Mouse (Mus musculus): ENCODE measurements at regions not wholly inside any gene's neighbourhood (a gene's known extent, or its start where the extent isn't known, plus 50 kb on each side); places are given as distances from the start of the nearest gene placed in this dataset.

GRCm38 (mm10) chr1:52338704-52339103 is 105.7 kb upstream of the Gls start:
- ATAC-seq (replicated peaks; ENCODE audit: low FRiP score) = no peak
- H3K27ac ChIP-seq = no peak overlapping the region
- H3K4me2 ChIP-seq = no peak overlapping the region
- 78% methylated on average over 3 of the region's 3 CpGs for WGBS
- H3K36me3 ChIP-seq = no peaks in the 10 kb centered on the region
- H3K4me1 ChIP-seq = no peaks in the 10 kb centered on the region
- H3K27me3 ChIP-seq = no peaks in the 10 kb centered on the region
- H3K4me3 ChIP-seq (replicated peaks) = no peak overlapping the region
- H3K9me3 ChIP-seq (replicated peaks) = no peaks in the 10 kb centered on the region
- H3K9ac ChIP-seq = no peak overlapping the region

GRCm38 (mm10) chr1:52338243-52338642 is 105.2 kb upstream of the Gls start:
- Histone ChIP-seq H3K27ac (no peak overlapping the region), H3K9me3 (replicated peaks) (no peaks in the 10 kb centered on the region), H3K4me3 (replicated peaks) (no peak overlapping the region), H3K9ac (no peak overlapping the region), H3K4me1 (no peaks in the 10 kb centered on the region), H3K27me3 (no peaks in the 10 kb centered on the region), H3K36me3 (no peaks in the 10 kb centered on the region), H3K4me2 (no peak overlapping the region)
- ATAC-seq (replicated peaks; ENCODE audit: low FRiP score) = no peak
- WGBS = 73% methylated on average over 6 of the region's 6 CpGs

DNA sequence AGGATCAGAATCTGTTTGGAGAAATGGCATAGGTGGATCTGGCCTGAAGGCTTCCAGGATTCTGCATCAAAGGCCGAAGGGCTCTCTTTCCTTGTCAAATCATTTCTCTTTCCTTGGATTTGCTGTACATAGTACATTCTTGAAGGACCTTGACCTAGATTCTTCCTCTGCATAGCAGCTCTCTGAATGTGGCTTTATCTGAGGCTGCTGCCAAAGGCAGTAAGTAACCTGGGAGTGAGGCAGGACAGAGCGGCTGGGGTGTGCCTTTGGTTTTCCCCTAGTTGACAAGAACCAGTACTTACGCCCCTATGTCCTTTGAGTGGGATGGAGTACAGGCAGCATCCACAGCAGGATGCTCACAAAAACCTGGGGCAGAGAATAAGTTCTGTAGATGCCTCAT is 103.7 kb upstream of the Gls start:
- Histone ChIP-seq H3K4me1 (no peaks in the 10 kb centered on the region), H3K27ac (no peak overlapping the region), H3K9ac (no peak overlapping the region), H3K27me3 (no peaks in the 10 kb centered on the region), H3K9me3 (replicated peaks) (no peaks in the 10 kb centered on the region), H3K4me3 (replicated peaks) (no peak overlapping the region), H3K4me2 (no peak overlapping the region), H3K36me3 (no peaks in the 10 kb centered on the region)
- ATAC-seq (replicated peaks; ENCODE audit: low FRiP score) = no peak
- WGBS = 91% methylated on average over 3 of the region's 3 CpGs

GRCm38 (mm10) chr1:52332013-52332412 is 99.0 kb upstream of the Gls start:
- no peak overlapping the region for H3K4me3 ChIP-seq (replicated peaks)
- WGBS = 49% methylated on average over 12 of the region's 12 CpGs

DNA sequence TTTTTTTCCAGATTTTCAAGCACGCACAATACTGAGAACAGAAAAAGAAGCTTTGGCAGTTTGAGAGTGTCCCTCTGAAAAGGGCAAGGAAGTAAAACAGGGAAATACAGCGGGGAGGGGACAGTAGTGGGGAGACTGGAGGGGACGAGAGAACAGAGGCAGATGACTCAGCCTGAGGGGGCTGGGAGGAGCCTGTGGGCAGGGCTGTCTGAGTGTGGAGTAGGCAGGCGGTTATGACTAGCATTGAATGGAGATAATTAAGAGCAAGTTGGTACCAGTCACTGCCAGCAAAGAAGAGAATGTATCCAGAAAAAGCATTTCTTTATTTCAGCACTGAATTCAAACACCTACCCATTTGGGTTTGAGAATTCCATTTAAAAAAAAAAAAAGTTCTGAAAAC is 98.4 kb upstream of the Gls start:
- no peak overlapping the region for H3K4me3 ChIP-seq (replicated peaks)
- no peaks in the 10 kb centered on the region for H3K9me3 ChIP-seq (replicated peaks)
- 42% methylated on average over 4 of the region's 4 CpGs for WGBS
- no peak for ATAC-seq (replicated peaks; ENCODE audit: low FRiP score)
- no peaks in the 10 kb centered on the region for H3K36me3 ChIP-seq
- H3K4me2 ChIP-seq = no peak overlapping the region
- H3K27ac ChIP-seq = no peak overlapping the region
- no peak overlapping the region for H3K9ac ChIP-seq
- no peaks in the 10 kb centered on the region for H3K4me1 ChIP-seq
- no peaks in the 10 kb centered on the region for H3K27me3 ChIP-seq

More at GRCm38 (mm10) chr1:52332013-52332412, 99.0 kb upstream of the Gls start:
- H3K9me3 ChIP-seq (replicated peaks) = no peaks in the 10 kb centered on the region
- H3K27ac ChIP-seq = no peak overlapping the region
- no peaks in the 10 kb centered on the region for H3K27me3 ChIP-seq
- ATAC-seq (replicated peaks; ENCODE audit: low FRiP score) = no peak
- H3K4me1 ChIP-seq = no peaks in the 10 kb centered on the region
- no peak overlapping the region for H3K4me2 ChIP-seq
- no peak overlapping the region for H3K9ac ChIP-seq
- H3K36me3 ChIP-seq = no peaks in the 10 kb centered on the region

- 84% methylated on average over 6 of the region's 6 CpGs for WGBS
- Histone ChIP-seq H3K9ac (no peak overlapping the region), H3K4me3 (replicated peaks) (no peak overlapping the region), H3K36me3 (no peaks in the 10 kb centered on the region), H3K9me3 (replicated peaks) (no peaks in the 10 kb centered on the region), H3K27ac (no peak overlapping the region), H3K27me3 (no peaks in the 10 kb centered on the region), H3K4me2 (no peak overlapping the region), H3K4me1 (no peaks in the 10 kb centered on the region)
- ATAC-seq (replicated peaks; ENCODE audit: low FRiP score) = no peak
Measured at GRCm38 (mm10) chr1:52330496-52330895, 97.5 kb upstream of the Gls start.

DNA sequence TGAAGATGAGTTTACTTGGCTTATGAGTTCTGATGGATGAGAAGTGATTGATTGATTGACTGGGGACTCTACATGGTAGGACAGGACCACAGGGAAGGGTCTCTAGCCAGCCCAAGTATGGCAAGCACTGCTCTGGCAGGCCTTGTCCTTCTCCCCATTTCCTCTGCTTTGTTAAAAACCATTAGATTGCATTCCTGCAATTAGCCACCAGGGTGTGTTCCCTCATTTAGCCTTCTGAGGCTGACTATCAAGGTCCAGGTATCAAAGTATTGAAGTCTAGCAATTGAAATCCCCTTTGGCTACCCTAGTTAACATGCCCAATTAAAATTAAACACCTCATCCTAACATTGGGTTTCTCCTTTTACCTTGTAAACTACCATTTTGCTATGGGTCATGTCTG is 95.5 kb upstream of the Gls start:
- Histone ChIP-seq H3K9me3 (replicated peaks) (no peaks in the 10 kb centered on the region), H3K9ac (no peak overlapping the region), H3K4me2 (no peak overlapping the region), H3K4me1 (no peaks in the 10 kb centered on the region), H3K27me3 (no peaks in the 10 kb centered on the region), H3K36me3 (no peaks in the 10 kb centered on the region), H3K27ac (no peak overlapping the region), H3K4me3 (replicated peaks) (no peak overlapping the region)
- no peak for ATAC-seq (replicated peaks; ENCODE audit: low FRiP score)

DNA sequence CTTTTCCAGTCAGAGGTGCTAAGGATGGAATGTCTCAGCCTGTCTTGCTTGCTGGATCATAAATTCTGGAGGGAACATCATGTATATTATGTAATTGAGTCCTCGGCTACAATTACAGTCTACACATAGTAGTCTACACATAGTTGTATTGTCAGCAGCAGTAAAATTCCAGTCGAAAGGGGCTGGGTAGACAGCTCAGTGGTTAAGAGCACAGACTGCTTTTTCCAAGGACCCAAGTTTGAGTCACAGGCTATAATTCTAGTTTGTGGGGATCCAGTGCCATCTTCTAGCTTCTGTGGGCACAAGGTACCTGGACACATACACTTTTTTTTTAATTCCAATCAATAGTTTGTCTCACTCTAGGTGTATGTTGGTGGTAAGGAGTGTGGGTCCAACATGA is 91.3 kb upstream of the Gls start:
- Histone ChIP-seq H3K4me2 (no peak overlapping the region), H3K9ac (no peak overlapping the region)
- 60% methylated on average over 2 of the region's 2 CpGs for WGBS

DNA sequence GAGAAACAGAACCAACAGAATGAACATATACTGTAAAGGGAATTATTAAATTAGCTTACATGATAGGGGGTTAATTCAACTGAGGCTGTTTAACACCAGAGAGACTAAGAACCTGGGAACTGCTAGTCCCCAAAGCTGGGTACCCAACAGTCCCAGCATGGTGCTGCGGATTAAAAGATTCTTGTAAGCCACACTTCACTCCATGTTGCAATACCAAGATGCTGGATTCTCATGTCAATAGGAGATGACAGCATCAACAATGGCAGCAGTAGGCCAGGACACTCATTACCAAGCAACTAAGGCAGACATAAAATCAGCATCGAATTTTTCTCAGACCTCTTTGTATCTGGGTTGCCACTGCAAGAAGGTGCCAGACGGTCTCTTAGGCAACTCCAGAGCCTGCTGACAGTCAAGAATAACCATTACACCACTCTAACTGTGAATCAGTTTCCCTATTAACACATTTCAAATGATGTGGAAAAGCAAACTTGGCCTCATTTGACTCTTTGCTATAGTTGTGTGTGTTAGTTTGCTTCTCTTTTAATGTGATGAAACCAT is 79.1 kb upstream of the Gls start:
- no peak overlapping the region for H3K4me2 ChIP-seq
- no peak for ATAC-seq (replicated peaks; ENCODE audit: low FRiP score)
- H3K27me3 ChIP-seq = no peaks in the 10 kb centered on the region
- no peak overlapping the region for H3K4me3 ChIP-seq (replicated peaks)
- 82% methylated on average over 3 of the region's 3 CpGs for WGBS
- H3K9ac ChIP-seq = no peak overlapping the region
- no peaks in the 10 kb centered on the region for H3K4me1 ChIP-seq
- H3K9me3 ChIP-seq (replicated peaks) = no peaks in the 10 kb centered on the region
- no peaks in the 10 kb centered on the region for H3K36me3 ChIP-seq
- H3K27ac ChIP-seq = no peak overlapping the region

More for the DNA sequence above, 91.3 kb upstream of the Gls start:
- no peak for ATAC-seq (replicated peaks; ENCODE audit: low FRiP score)
- Histone ChIP-seq H3K4me3 (replicated peaks) (no peak overlapping the region), H3K27me3 (no peaks in the 10 kb centered on the region), H3K27ac (no peak overlapping the region), H3K36me3 (no peaks in the 10 kb centered on the region), H3K9me3 (replicated peaks) (no peaks in the 10 kb centered on the region), H3K4me1 (no peaks in the 10 kb centered on the region)

DNA sequence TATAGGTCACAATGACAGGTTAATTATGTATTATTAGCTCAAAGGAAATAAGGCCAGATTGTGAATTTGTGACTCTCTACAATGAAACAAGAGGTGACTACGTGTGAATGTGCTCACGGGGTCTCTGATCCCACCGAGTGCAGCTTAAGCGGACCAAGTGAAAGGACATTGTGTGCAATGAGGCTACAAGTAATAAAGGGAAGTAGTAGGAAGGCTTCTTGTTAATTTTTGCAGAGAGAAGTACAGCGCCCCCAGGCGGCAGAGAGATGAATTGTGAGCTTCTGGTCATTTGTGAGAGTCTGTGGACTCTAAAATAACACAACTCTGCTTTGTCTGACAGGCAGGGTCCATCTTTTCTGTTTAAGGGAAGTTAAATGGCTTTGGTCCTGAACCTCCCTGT is 73.9 kb upstream of the Gls start:
- Histone ChIP-seq H3K36me3 (no peaks in the 10 kb centered on the region), H3K27ac (no peak overlapping the region), H3K4me3 (replicated peaks) (no peak overlapping the region), H3K4me1 (no peaks in the 10 kb centered on the region), H3K27me3 (no peaks in the 10 kb centered on the region), H3K9ac (no peak overlapping the region), H3K9me3 (replicated peaks) (no peaks in the 10 kb centered on the region), H3K4me2 (no peak overlapping the region)
- no peak for ATAC-seq (replicated peaks; ENCODE audit: low FRiP score)
- WGBS = 49% methylated on average over 6 of the region's 6 CpGs

- no peaks in the 10 kb centered on the region for H3K27me3 ChIP-seq
- H3K4me2 ChIP-seq = no peak overlapping the region
- no peak overlapping the region for H3K27ac ChIP-seq
- H3K4me3 ChIP-seq (replicated peaks) = no peak overlapping the region
- H3K36me3 ChIP-seq = no peaks in the 10 kb centered on the region
- H3K9me3 ChIP-seq (replicated peaks) = no peaks in the 10 kb centered on the region
- ATAC-seq (replicated peaks; ENCODE audit: low FRiP score) = no peak
- H3K4me1 ChIP-seq = no peaks in the 10 kb centered on the region
- WGBS = 77% methylated on average over 18 of the region's 18 CpGs
- H3K9ac ChIP-seq = no peak overlapping the region
Measured at GRCm38 (mm10) chr1:52305679-52306632, 72.9 kb upstream of the Gls start.

- WGBS = 10% methylated on average over 6 of the region's 6 CpGs
- peak; percentile 67; the same call in 1 of the 2 replicates for ATAC-seq (replicated peaks; ENCODE audit: low FRiP score)
- Histone ChIP-seq H3K36me3 (no peaks in the 10 kb centered on the region), H3K4me3 (replicated peaks) (no peak overlapping the region), H3K9me3 (replicated peaks) (no peaks in the 10 kb centered on the region), H3K4me1 (no peaks in the 10 kb centered on the region), H3K4me2 (no peak overlapping the region), H3K27ac (no peak overlapping the region), H3K27me3 (no peaks in the 10 kb centered on the region), H3K9ac (no peak overlapping the region)
Measured at GRCm38 (mm10) chr1:52302557-52302956, 69.5 kb upstream of the Gls start.
